Mouse (Mus musculus): ENCODE results near the gene Pdzrn3.

DNA sequence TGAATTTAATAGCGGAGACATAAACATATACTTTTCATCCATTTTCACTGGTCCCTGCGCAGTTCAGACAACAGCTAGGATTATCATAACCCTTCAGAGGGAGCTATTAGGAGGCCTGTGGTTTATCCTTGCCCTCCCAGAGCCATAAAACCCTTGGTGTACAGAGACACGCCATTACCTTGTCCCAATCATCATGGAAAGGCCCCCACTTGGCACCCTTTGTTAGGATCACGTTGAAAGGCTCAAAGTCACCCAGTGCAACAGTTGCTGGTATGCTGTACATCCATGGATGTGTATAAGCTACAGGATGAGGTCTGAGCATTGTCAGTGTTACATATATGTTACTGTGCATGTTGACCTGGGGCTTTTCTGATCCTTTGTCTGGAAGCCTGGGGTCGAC lies 252.3 kb downstream of the Pdzrn3 start:
- TF ChIP-seq POLR2A (IDR thresholded peaks at IDR 0.05; ENCODE audit: control insufficient read depth, extremely low read depth, insufficient read depth, low read length, poor library complexity) (no peak), CTCF (IDR thresholded peaks at IDR 0.05; ENCODE audit: borderline replicate concordance, control insufficient read depth, extremely low read depth, insufficient read depth, low read length, poor library complexity) (no peak)
